Mouse (Mus musculus): ENCODE results near the gene 9930104L06Rik. TPM values are rescaled to one million over a fixed set of nuclear protein-coding genes. Genes with fewer than 3 reads are reported as not detected.

The 9930104L06Rik gene
- total RNA-seq, 4 experiments from 2014 or later = 5.6 to 9.4 (median 7.8) TPM

DNA sequence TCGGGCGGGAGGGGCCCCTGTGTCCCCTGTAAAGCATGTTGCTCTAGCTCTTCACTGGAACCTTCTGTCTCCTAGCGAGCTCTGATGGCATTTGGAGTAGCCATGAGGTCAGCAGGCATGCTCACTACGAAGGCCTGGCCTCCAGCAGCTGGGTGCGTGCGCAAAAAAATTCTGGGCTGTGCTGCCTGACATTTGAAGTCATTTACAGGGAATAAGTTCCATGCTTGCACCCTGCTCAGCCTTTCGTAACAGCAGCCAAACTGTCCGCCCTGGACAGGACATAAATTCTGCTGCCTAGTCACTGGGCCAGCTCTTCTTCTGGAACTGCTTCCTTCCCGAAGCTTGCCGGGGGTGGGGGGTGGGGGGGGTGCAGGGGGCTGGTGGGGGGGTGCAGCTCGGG is 22.2 kb downstream of the 9930104L06Rik start:
- DNase-seq (ENCODE audit: low spot score in 2 of 2) = no peak

DNA sequence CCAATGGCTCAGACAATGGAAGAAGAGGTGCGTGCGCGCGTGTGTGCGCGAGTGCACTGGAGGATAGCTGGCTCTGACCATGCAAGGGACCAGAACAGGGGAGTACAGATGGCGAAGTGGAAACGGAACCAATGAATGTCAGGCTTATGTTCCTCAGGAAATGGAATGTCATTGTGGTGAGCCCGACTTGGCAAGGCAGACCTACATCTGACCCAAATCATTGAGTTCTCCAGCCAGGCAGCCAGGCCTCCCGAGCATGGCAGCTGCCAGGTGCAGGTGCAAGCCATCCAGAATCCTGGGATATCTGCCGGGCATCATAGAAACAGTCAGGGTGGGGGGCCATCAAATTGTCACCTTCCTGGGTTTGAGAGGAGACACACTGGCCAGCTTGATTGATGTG is 24.1 kb downstream of the 9930104L06Rik start:
- DNase-seq (ENCODE audit: low spot score in 2 of 2) = no peak

DNA sequence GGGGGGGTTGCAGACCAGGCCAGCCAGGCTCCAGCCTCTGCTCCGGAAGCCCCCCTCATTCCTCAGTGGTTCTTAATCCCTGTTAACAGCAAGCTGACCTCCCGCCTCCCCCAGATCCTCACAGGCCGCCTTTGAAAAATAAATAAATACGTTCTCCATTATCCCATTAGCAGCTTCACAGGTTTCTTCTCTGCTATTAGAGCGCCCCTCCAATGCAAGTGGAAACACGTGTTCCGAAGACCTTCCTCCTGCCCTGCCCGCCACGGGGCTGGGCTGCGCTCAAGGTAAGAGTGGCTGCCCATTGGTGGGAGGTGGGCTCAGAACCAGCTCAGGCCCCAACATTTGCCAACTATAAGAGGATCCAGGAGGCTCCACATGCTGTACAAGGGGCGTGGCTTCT is 25.7 kb downstream of the 9930104L06Rik start:
- no peak for DNase-seq (ENCODE audit: low spot score in 2 of 2)

DNA sequence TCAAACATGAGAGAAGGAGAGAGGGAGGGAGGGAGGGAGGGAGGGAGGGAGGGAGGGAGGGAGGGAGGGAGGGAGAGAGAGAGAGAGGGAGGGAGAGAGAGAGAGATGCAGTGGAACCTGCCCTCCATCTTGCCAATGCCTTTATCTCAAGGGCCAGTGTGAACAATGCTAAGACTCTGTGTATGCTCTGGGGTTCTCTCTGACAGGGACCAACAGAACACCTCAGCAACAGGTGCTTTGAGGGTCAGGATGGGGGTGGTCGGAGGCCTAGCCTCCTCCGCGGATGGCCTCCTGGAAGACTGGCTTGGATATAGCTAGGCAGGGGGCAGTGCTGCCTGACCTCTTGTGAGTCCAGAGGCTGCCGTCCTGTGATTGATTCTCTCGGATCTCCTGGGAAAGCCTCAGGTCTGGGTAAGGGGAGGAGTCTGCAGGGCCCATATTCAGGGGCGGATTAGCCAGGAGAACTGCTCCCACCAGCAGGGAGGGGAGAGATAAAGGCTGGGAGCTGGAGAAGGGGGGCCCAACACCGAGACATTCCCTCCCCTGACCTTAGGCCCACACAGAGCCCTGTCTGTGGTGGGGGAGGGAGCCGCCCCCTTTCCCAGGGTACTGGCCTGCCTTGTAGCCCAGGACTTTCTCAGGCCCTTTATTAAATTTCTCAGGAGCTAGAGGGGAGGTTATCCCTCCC is 28.2 kb downstream of the 9930104L06Rik start:
- DNase-seq (ENCODE audit: low spot score in 2 of 2) = no peak

DNA sequence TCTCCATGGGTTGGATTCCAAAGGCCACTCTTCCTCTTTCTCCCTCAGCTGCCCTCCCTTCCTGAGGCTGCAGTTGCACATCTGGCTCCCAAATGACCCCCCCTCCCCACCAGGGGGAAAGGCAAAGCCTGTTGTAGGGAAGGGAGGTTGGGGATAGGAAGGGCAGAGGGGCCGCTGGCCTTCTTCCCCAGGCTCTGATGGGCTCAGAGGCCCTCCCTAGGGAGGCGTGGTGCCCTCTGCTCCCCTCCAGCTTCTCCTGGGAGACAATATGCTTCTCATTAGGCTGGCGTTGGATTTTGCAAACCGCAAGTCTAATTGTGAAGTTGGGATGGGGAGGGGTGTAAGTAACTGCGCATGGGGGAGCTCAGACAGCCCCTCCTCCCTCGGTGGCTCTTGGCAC is 31.9 kb downstream of the 9930104L06Rik start:
- DNase-seq (ENCODE audit: low spot score in 2 of 2) = no peak

DNA sequence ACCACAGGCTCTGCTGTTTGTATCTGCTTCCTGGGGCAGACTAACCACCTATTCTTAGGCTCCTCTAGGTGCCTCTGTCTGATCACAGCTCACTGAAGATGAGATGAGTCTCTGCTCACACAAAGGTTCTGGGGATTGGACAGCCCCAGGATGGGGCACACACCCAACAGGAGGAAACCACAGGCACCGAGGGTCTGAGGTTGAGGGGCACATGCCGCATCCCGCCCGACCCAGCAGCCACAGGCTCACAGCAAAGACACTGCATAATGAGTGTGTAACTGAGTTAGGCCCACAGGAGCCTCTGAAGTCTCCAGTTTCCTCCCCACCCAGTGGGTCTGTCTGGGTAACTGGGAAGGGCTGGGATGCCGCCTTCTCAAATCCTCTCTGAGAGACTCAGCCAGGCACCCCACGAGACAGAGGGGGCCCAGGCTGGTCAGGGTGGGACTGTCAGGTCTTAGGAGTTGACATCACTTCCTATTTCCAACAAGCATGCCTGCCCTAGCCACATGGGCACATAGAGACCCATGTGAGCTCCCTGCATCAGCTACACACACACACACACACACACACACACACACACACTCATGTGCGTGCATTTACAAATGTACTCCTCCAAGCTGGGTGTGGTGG is 32.5 kb downstream of the 9930104L06Rik start:
- no peak for DNase-seq (ENCODE audit: low spot score in 2 of 2)

DNA sequence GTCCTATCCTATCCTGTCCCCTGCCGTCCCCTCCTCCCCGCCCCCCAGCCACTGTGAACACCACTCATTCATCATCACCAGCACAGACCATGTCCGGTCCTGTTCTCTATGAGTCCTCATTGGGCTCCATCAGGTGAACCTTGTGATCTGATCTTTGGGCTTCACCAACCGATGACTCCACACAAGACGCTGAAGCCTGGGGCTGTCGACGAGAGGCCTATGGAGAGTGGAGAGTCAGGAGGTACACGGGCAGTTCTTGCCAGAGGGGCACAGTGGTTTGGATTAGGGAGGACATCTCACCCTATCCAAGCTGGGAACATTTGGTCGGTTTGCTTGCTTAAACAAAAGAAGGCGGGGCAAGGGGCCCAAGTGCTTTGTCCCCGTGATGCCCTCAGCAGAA is 33.3 kb downstream of the 9930104L06Rik start:
- DNase-seq (ENCODE audit: low spot score in 2 of 2) = no peak

DNA sequence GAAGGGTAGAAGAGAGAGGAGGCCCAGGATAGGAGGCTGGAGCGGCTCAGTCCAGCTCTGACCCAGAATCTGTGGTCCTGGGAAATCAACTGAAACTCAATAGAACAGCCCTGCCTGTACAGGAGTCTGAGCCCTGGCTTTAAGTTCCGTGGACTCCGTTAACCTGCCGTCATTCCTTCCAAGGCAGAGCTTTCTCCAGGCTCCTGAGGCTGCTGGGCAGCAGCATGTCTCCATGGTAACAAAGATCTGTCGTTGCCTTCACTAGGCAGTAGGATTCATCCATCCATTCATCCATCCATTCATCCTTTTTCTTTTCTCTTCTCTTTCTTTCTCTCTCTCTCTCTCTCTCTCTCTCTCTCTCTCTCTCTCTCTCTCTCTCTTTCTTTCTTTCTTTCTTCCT is 33.8 kb downstream of the 9930104L06Rik start:
- DNase-seq (ENCODE audit: low spot score in 2 of 2) = no peak

DNA sequence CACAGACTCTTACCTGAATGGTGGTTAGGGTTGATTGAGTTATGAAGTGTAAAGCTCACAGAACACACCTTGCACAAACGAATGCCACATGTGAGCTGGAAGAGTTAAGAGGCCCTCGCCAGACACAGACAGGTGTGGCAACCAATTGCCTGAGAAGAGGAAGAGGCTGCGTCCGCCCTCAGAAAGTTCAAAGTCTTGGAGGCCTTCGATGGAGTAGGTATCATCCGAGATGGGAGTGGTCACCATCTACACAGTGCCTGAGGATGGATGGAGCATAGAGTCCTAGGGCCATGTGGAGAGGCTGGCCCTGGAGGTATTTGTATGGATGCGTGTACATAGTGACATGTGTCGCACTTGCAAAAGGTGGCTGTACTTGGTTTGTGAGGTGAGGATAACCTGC is 34.2 kb downstream of the 9930104L06Rik start:
- DNase-seq (ENCODE audit: low spot score in 2 of 2) = no peak

DNA sequence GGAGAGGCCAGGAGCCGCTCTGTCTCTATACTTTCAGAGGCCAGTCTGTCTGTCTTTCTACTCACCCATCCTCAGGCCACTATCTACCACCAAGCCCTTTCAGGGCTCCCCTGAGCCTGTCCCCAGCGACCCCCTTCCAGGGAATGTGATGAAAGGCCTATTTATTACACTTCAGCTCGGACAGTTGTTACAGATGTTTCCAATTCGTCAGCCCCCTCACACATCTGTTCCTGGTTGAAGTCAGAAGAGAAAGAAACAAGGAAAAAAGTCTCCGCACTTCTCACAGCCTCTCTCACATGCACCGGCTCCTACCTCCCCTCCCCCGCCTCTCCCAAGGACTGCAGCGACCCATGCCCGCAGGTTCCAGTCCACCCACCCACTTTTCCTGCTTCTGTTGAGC is 35.5 kb downstream of the 9930104L06Rik start:
- no peak for DNase-seq (ENCODE audit: low spot score in 2 of 2)

DNA sequence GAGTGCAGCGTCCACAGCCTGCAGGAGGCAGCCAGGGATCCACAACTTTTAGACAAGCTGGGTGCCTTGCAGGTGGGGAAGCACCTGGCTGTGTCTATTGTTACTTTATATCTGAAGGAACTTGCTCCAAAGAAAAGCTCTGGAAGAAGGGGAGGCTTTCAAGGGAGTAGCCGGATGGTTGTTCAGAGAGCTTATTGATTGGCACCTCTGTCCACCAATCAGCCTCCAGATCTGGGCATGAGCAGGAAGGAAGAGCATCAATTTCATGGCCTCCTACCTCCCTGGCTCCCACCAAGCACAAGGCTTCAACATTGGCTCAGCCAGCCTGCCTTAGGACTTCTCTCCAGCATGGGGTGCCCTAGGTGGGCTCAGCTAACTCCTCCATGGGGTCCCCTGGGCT is 36.4 kb downstream of the 9930104L06Rik start:
- DNase-seq (ENCODE audit: low spot score in 2 of 2) = no peak

DNA sequence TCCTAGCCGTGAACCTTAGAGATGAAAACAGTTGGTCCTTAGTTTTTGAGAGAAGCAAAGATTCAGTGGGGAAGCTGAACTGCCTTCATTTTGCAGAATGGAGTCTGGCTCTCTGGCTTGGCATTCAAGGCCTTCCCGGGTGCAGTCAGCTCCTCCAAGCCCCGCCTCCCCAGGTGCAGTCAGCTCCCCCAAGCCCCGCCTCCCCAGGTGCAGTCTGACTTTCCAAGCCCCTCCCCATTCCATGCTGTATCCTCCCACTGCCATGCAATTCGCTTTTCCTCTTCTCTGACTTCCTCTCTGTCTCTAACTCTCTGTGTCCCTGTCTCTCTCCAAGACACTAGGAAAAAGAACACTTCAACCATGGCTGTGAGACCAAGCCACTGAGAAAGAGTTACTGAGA is 41.4 kb downstream of the 9930104L06Rik start:
- DNase-seq (ENCODE audit: low spot score in 2 of 2) = no peak

DNA sequence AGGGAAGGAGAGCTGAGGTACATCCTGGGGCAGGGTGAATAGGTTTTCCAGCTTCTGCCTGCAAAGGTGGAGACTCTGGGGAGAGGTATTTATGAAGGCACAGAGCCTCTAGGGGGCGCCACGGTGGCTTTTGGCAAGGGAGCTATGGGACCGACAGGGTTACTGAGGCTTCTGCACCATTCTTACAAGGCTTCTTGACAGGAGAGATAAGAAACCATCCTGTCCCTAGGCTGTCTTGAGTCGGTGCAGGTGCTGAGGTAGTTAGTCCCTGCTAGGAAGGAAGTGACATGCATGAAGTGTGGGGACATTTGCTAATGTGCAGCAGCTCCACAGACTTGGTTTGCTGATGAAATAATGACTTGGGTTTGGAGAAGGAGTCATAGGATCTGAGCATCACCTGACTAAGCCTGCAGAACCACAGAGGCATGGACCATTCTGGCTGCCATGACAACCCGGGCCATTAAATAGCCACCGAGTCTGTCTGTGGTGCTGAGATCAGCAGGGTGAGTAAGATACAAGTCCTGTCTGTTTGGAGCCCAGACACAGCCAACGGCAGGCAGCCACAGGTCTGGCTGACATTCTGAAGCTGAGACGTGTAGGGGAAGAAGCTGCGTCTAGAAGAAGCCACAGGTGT is 47.2 kb downstream of the 9930104L06Rik start:
- no peak for DNase-seq (ENCODE audit: low spot score in 2 of 2)

DNA sequence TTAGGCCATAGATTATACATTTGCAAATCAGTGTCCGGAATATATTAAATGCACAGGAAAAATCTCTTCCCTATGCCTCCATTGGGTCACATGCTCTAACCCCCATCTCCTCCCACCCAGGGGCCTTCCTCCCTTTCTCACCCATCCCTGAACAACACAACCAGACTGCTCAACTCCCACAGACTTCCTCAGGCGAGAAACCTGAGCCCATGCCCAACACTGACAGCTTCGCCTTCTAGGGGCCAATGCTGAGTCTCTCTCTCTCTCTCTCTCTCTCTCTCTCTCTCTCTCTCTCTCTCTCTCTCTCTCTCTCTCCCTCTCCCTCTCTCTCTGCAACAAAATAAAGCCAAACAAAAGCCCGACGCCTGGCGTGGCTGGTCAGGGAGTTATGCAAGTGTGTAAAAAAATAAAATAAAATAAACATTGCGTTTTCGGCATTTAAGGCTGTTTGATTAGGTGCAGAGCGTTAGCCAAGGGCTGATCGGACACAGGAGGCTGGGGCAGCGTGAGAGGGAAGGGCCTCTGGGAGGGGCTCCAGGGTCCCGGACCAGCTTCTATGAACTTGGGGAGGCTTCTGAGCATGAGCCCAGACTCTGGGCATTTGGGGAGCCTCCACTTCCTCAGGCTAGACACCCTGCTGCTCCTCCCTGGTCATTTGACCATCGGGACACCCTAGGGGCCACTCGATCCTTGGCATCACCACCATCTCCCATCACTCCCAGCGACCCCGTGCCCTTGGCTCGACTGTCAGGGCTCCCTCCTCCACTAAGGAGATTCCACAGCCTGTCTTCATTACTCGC is 48.2 kb downstream of the 9930104L06Rik start:
- DNase-seq (ENCODE audit: low spot score in 2 of 2) = no peak

DNA sequence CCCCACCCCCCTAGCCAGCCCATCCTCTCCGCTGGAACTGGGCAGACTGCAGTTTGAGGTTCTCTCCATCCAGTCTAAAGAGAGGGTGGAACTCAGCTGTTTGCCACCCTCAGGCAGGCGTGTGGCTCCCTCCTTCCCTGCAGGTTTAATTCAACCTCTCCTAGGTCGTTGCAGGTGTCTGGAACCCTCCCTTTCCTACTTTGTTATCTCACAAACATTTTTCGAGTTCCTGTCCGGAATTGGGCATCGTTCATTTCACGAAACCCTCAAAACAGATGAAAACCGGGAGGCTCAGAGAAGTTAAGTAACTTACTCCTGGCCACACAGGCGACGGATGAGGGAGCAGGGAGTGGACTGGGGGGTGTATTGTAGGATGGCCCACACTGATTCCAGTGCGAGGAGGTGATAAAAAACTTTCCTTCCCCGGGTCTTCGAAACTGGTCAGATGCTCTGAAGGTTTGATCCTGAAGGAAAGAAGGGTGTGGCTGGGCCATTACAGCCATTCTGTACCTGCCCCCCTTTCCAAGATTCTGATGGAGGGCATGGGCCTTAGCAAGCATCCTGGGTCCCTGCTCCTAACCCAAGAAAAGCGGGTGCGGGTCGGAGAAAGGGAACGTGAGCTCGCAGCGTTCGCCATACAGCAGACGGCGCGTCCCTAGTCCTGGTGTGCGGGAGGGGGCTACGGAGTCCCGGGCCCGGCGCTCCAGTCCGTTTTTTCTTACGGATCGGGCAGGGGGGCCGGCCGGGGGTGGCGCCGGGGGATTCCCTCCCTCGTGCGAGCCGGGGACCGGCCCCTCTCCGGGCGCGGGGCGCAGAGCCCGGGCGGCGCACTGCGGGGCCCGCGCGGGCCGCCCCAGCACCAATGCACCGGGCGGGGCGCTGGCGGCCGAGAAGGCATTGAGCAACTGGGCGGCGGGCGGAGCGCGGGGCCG is 49.1 kb downstream of the 9930104L06Rik start, which contains the start of gene Rspo1:
Gene Rspo1, plus strand, starts transcription at position 760 of the 932 bp plus-strand sequence.
- no peak for DNase-seq (ENCODE audit: low spot score in 2 of 2)

DNA sequence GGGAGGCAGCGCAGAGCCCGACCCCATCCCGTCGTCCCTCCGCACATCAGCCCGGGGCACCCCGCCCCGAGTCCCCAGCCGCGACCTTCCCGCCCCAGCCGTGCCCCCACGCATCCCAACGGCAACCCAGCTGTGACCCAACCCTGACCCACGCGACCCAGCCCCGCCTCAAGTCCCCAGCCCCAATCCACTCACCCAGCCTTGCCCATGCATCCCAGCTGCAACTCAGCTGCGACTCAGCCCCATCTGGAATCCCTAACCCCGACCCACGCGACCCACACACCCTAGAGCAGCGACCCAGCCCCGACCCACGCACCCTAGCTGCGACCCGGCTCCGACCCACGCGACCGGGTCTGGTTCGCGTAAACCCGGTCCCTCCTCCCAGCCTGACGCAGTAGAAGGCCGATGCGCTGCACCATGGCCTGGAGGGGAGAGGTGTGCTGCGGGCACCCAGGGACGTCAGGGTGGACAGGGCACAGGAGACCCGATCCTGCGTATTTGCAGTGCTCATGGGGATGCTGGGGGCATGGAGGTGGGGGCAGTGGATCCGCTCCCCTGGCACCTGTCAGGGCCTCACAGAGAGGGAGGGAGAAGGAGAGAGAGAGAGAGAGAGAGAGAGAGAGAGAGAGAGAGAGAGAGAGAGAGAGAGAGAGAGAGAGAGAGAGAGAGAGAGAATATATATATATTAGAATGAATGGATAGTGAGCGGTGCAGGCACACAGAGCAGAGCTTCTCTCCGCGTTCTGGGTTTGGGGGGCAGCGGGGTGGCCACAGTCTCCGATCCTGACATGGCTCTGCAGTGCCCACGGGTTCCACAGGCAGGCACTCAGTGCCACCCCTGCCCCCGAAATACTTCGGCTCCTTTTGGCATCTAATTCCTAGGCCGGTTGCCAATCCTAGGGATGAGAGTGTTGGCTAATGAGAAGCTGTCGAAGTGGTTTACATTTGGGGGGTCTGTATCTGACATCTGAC is 50.2 kb downstream of the 9930104L06Rik start:
- DNase-seq (ENCODE audit: low spot score in 2 of 2) = no peak

DNA sequence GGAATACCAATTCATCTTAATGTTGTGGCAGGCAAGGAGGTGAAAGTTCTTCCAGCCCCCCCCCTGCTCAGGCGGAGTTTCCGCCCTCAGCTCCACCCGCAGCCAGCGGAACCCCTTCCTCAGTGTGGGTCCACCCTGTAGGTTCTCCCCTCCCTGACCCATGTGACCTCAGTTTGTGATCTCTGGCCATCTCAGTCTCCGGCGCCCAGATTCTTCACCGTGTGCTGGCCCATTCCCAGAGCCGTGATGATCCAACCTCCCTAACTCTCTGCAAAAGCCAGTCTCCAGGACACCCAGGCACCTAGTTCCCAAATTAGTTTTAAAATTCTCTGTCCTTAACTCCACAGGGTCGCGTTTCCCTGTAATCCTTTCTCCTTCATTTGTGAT is 50.9 kb downstream of the 9930104L06Rik start:
- DNase-seq (ENCODE audit: low spot score in 2 of 2) = no peak

DNA sequence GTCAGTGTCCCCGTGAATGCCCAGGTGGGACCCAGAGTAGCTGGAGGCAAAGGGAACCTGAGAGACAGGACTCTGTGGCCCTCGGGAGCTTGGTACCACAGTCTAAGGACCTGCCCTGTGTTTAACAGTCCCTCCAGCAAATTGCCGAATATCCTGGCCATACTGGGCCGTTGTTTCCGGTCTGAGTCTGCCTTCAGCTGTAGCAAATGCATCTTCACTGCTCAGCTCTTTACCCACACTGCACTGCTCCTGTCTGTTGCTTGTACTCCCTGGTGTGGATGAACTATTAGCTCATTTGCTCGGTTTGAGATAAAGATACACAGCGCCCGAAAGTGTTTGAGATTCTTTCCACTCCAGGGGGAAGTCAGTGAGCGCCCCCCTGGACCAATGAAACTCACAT is 51.5 kb downstream of the 9930104L06Rik start:
- no peak for DNase-seq (ENCODE audit: low spot score in 2 of 2)

DNA sequence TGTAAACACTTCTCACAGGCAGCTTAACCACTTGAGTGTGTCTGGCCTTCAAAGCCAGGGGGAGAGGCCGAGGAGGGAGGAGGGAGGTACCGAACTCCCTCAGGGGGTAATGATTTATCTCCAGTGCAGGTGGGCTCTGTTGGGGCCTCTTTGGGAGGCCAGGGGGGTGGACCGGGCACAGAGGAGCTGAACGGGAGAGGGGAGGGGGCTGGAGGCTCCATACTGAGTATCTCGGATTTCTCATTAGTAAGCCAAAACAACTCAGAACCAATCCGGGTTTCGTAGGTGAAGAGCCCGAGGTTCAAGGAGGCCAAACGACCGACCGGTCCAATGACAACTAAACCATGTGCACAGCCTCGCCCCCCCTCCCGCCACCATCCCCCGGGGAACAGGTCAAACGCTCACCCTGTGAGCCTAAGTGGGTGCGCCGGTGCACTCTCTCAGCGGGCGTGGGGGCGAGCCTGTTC is 53.0 kb downstream of the 9930104L06Rik start:
- DNase-seq (ENCODE audit: low spot score in 2 of 2) = no peak

DNA sequence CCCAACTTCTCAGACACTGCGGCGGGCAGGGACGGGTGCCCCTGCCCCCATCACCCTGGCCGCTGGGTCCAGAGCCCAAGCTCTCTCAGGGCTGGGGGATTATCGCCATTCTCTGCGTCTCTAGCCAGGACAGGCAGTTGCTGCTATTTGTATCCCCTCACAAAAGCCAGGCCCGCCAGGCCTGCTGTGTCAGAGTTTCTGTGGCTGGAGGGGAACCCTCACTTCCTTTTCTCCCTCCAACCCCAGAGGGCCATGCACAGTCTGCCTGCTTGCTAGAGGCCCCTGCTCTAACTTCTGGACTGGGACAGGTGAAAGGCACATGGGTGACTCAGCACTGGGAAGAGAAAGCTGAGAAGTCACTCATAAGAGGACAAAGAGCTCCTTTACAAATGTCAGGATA is 53.5 kb downstream of the 9930104L06Rik start:
- DNase-seq (ENCODE audit: low spot score in 2 of 2) = no peak

Measured in gastrocnemius, adult 8-10 months (tissue).